Mouse (Mus musculus): Measurements from ENCODE around the gene Akap1.

GRCm38 (mm10) chr11:88834606-88835005 is 29.8 kb downstream of the Akap1 start:
- TF ChIP-seq CTCF (IDR thresholded peaks at IDR 0.05; ENCODE audit: extremely low read depth, insufficient read depth, insufficient read length, insufficient replicate concordance) (no peak), POLR2A (IDR thresholded peaks at IDR 0.05; ENCODE audit: low read depth, low read length) (no peak)
